Mouse (Mus musculus): ENCODE results near the gene Zfp37. TPM values are rescaled to one million over a fixed set of nuclear protein-coding genes. Genes with fewer than 3 reads are reported as not detected.

Gene Zfp37
- polyA plus RNA-seq, 1 experiment from 2014 or later = 8.7 TPM

- H3K9ac ChIP-seq (ENCODE audit: low read length) = no peak overlapping the region
Observed at GRCm38 (mm10) chr4:62210035-62210434, 20.8 kb downstream of the Zfp37 start.

GRCm38 (mm10) chr4:62208696-62209380 lies 22.0 kb downstream of the Zfp37 start:
- Histone ChIP-seq H3K4me2 (ENCODE audit: low read length) (peak overlapping the region; percentile 81), H3K4me3 (ENCODE audit: control insufficient read depth in 1 of 2, insufficient read depth in 1 of 2, low read depth in 1 of 2, low read length in 2 of 2) (peak overlapping the region; percentile 62 to 76), H3K4me1 (ENCODE audit: control insufficient read depth in 2 of 2, insufficient read depth in 2 of 2, low read length in 2 of 2) (0 out of 4 replicates have a peak, but pooled peaks cover 0 to 3% of the 10 kb centered on the region in 2 experiments), H3K27ac (replicated peaks in 1 of 2; ENCODE audit: control insufficient read depth in 1 of 2, insufficient read depth in 1 of 2, low read depth in 2 of 2, low read length in 2 of 2) (peak overlapping the region; percentile 71 to 83), H3K27me3 (ENCODE audit: control insufficient read depth, insufficient read depth, low read length) (no peaks in the 10 kb centered on the region), H3K36me3 (ENCODE audit: control insufficient read depth, insufficient read depth, low read length) (peaks cover 2% of the 10 kb centered on the region), H3K9ac (ENCODE audit: low read length) (peak overlapping the region; percentile 78), H3K9me3 (ENCODE audit: control insufficient read depth, low read length) (no peaks in the 10 kb centered on the region)
- WGBS = 4% methylated on average over 19 of the region's 19 CpGs
- peak; percentile 60; the same call in 1 of the 2 replicates for ATAC-seq (ENCODE audit: insufficient number of reproducible peaks, insufficient read depth, low FRiP score, low read depth)

More at GRCm38 (mm10) chr4:62210035-62210434, 20.8 kb downstream of the Zfp37 start:
- H3K9me3 ChIP-seq (ENCODE audit: control insufficient read depth, low read length) = no peaks in the 10 kb centered on the region
- no peak overlapping the region for H3K4me2 ChIP-seq (ENCODE audit: low read length)
- no peak overlapping the region for H3K27ac ChIP-seq (replicated peaks in 1 of 2; ENCODE audit: control insufficient read depth in 1 of 2, insufficient read depth in 1 of 2, low read depth in 2 of 2, low read length in 2 of 2)
- ATAC-seq (ENCODE audit: insufficient number of reproducible peaks, insufficient read depth, low FRiP score, low read depth) = no peak
- 0 out of 4 replicates have a peak, but pooled peaks cover 0 to 3% of the 10 kb centered on the region in 2 experiments for H3K4me1 ChIP-seq (ENCODE audit: control insufficient read depth in 2 of 2, insufficient read depth in 2 of 2, low read length in 2 of 2)
- WGBS = 44% methylated on average over 3 of the region's 4 CpGs
- H3K4me3 ChIP-seq (ENCODE audit: control insufficient read depth in 1 of 2, insufficient read depth in 1 of 2, low read depth in 1 of 2, low read length in 2 of 2) = no peak overlapping the region
- no peaks in the 10 kb centered on the region for H3K36me3 ChIP-seq (ENCODE audit: control insufficient read depth, insufficient read depth, low read length)
- no peaks in the 10 kb centered on the region for H3K27me3 ChIP-seq (ENCODE audit: control insufficient read depth, insufficient read depth, low read length)

- ATAC-seq (ENCODE audit: insufficient number of reproducible peaks, insufficient read depth, low FRiP score, low read depth) = peak; percentile 98
- H3K36me3 ChIP-seq (ENCODE audit: control insufficient read depth, insufficient read depth, low read length) = peaks cover 10% of the 10 kb centered on the region
- under 1% methylated on average over 45 of the region's 45 CpGs for WGBS
Observed at GRCm38 (mm10) chr4:62207851-62208695, 22.8 kb downstream of the Zfp37 start.

GRCm38 (mm10) chr4:62199923-62200529 lies 30.8 kb downstream of the Zfp37 start:
- no peak overlapping the region for H3K4me2 ChIP-seq (ENCODE audit: low read length)
- no peak overlapping the region for H3K9ac ChIP-seq (ENCODE audit: low read length)
- peaks cover 80% of the 10 kb centered on the region for H3K36me3 ChIP-seq (ENCODE audit: control insufficient read depth, insufficient read depth, low read length)
- WGBS = 41% methylated on average over 7 of the region's 7 CpGs
- H3K4me3 ChIP-seq (ENCODE audit: control insufficient read depth in 1 of 2, insufficient read depth in 1 of 2, low read depth in 1 of 2, low read length in 2 of 2) = no peak overlapping the region
- ATAC-seq (ENCODE audit: insufficient number of reproducible peaks, insufficient read depth, low FRiP score, low read depth) = no peak
- peaks cover 23% of the 10 kb centered on the region for H3K9me3 ChIP-seq (ENCODE audit: control insufficient read depth, low read length)
- no peaks in the 10 kb centered on the region for H3K27me3 ChIP-seq (ENCODE audit: control insufficient read depth, insufficient read depth, low read length)
- H3K4me1 ChIP-seq (ENCODE audit: control insufficient read depth in 2 of 2, insufficient read depth in 2 of 2, low read length in 2 of 2) = no peaks in the 10 kb centered on the region
- H3K27ac ChIP-seq (replicated peaks in 1 of 2; ENCODE audit: control insufficient read depth in 1 of 2, insufficient read depth in 1 of 2, low read depth in 2 of 2, low read length in 2 of 2) = no peak overlapping the region

More at GRCm38 (mm10) chr4:62207851-62208695, 22.8 kb downstream of the Zfp37 start:
- Histone ChIP-seq H3K27me3 (ENCODE audit: control insufficient read depth, insufficient read depth, low read length) (no peaks in the 10 kb centered on the region), H3K9ac (ENCODE audit: low read length) (peak overlapping the region; percentile 78), H3K4me3 (ENCODE audit: control insufficient read depth in 1 of 2, insufficient read depth in 1 of 2, low read depth in 1 of 2, low read length in 2 of 2) (peak overlapping the region; percentile 62 to 76), H3K27ac (replicated peaks in 1 of 2; ENCODE audit: control insufficient read depth in 1 of 2, insufficient read depth in 1 of 2, low read depth in 2 of 2, low read length in 2 of 2) (peak overlapping the region; percentile 71 to 83), H3K9me3 (ENCODE audit: control insufficient read depth, low read length) (no peaks in the 10 kb centered on the region), H3K4me1 (ENCODE audit: control insufficient read depth in 2 of 2, insufficient read depth in 2 of 2, low read length in 2 of 2) (0 out of 4 replicates have a peak, but pooled peaks cover 0 to 3% of the 10 kb centered on the region in 2 experiments), H3K4me2 (ENCODE audit: low read length) (peak overlapping the region; percentile 81)

- Histone ChIP-seq H3K9me3 (ENCODE audit: control insufficient read depth, low read length) (peaks cover 60% of the 10 kb centered on the region), H3K4me3 (ENCODE audit: control insufficient read depth in 1 of 2, insufficient read depth in 1 of 2, low read depth in 1 of 2, low read length in 2 of 2) (no peak overlapping the region), H3K36me3 (ENCODE audit: control insufficient read depth, insufficient read depth, low read length) (peaks cover 53% of the 10 kb centered on the region), H3K27ac (replicated peaks in 1 of 2; ENCODE audit: control insufficient read depth in 1 of 2, insufficient read depth in 1 of 2, low read depth in 2 of 2, low read length in 2 of 2) (no peak overlapping the region), H3K4me1 (ENCODE audit: control insufficient read depth in 2 of 2, insufficient read depth in 2 of 2, low read length in 2 of 2) (no peaks in the 10 kb centered on the region), H3K9ac (ENCODE audit: low read length) (no peak overlapping the region), H3K27me3 (ENCODE audit: control insufficient read depth, insufficient read depth, low read length) (no peaks in the 10 kb centered on the region), H3K4me2 (ENCODE audit: low read length) (no peak overlapping the region)
- no peak for ATAC-seq (ENCODE audit: insufficient number of reproducible peaks, insufficient read depth, low FRiP score, low read depth)
Observed at GRCm38 (mm10) chr4:62188778-62189177, 42.1 kb downstream of the Zfp37 start.

GRCm38 (mm10) chr4:62177282-62177681 lies 53.6 kb downstream of the Zfp37 start:
- H3K9ac ChIP-seq (ENCODE audit: low read length) = no peak overlapping the region
- H3K27me3 ChIP-seq (ENCODE audit: control insufficient read depth, insufficient read depth, low read length) = no peaks in the 10 kb centered on the region
- no peak overlapping the region for H3K4me3 ChIP-seq (ENCODE audit: control insufficient read depth in 1 of 2, insufficient read depth in 1 of 2, low read depth in 1 of 2, low read length in 2 of 2)
- ATAC-seq (ENCODE audit: insufficient number of reproducible peaks, insufficient read depth, low FRiP score, low read depth) = no peak
- H3K27ac ChIP-seq (replicated peaks in 1 of 2; ENCODE audit: control insufficient read depth in 1 of 2, insufficient read depth in 1 of 2, low read depth in 2 of 2, low read length in 2 of 2) = no peak overlapping the region
- H3K4me2 ChIP-seq (ENCODE audit: low read length) = no peak overlapping the region
- no peaks in the 10 kb centered on the region for H3K36me3 ChIP-seq (ENCODE audit: control insufficient read depth, insufficient read depth, low read length)
- no peaks in the 10 kb centered on the region for H3K9me3 ChIP-seq (ENCODE audit: control insufficient read depth, low read length)
- WGBS = 36% methylated on average over 5 of the region's 5 CpGs
- no peaks in the 10 kb centered on the region for H3K4me1 ChIP-seq (ENCODE audit: control insufficient read depth in 2 of 2, insufficient read depth in 2 of 2, low read length in 2 of 2)

GRCm38 (mm10) chr4:62174471-62174870 lies 56.4 kb downstream of the Zfp37 start:
- Histone ChIP-seq H3K27ac (replicated peaks in 1 of 2; ENCODE audit: control insufficient read depth in 1 of 2, insufficient read depth in 1 of 2, low read depth in 2 of 2, low read length in 2 of 2) (no peak overlapping the region), H3K4me3 (ENCODE audit: control insufficient read depth in 1 of 2, insufficient read depth in 1 of 2, low read depth in 1 of 2, low read length in 2 of 2) (no peak overlapping the region), H3K4me1 (ENCODE audit: control insufficient read depth in 2 of 2, insufficient read depth in 2 of 2, low read length in 2 of 2) (no peaks in the 10 kb centered on the region), H3K4me2 (ENCODE audit: low read length) (no peak overlapping the region), H3K9me3 (ENCODE audit: control insufficient read depth, low read length) (no peaks in the 10 kb centered on the region), H3K27me3 (ENCODE audit: control insufficient read depth, insufficient read depth, low read length) (no peaks in the 10 kb centered on the region), H3K9ac (ENCODE audit: low read length) (no peak overlapping the region), H3K36me3 (ENCODE audit: control insufficient read depth, insufficient read depth, low read length) (no peaks in the 10 kb centered on the region)
- WGBS = 71% methylated on average over 4 of the region's 4 CpGs
- no peak for ATAC-seq (ENCODE audit: insufficient number of reproducible peaks, insufficient read depth, low FRiP score, low read depth)
